Mouse (Mus musculus): ENCODE data around the gene Mettl15. TPM values are rescaled to one million over a fixed set of nuclear protein-coding genes. Genes with fewer than 3 reads are reported as not detected.

Mettl15 gene
- total RNA-seq (2023; ENCODE audit: inconsistent age): 3.3 to 7.8 TPM (median 6.7 TPM) in 4 replicates

GRCm38 (mm10) chr2:109280600-109281340, at the start of gene Mettl15, which contains the start of gene Kif18a:
Mettl15 (minus strand) TSS chr2:109280748.
Kif18a (plus strand) TSS chr2:109280738.

Other genes with a start within 250 kb of the Mettl15 start
- 17.1 to 22.0 TPM (median 17.8 TPM) in 4 replicates for gene Kif18a, start within 50 bp of the Mettl15 start, total RNA-seq (2023; ENCODE audit: inconsistent age)